Mouse (Mus musculus) monocyte, adult 2 months (primary cell): ENCODE results near the gene Rpl18.

ENCODE experiments used
- DNase-seq, 2 experiments: peaks; one replicate each; pipeline ENCODE4 v3.0.0; 2022; ENCODE audit warnings: low spot score in 2 of 2, low read depth in 1 of 2

The Rpl18 gene

GRCm38 (mm10) chr7:45715090-45715708 is at the start of gene Rpl18:
Gene Rpl18 (plus strand): TSS chr7:45715457.
- peak; percentile 91 to 94 for DNase-seq

- no peak for DNase-seq
Measured at GRCm38 (mm10) chr7:45666161-45666560, 49.1 kb upstream of the Rpl18 start, which contains the start of gene Fut2. Gene Fut2 (minus strand): TSS chr7:45666394.

- DNase-seq, result no peak
Measured at GRCm38 (mm10) chr7:45667761-45668160, 47.5 kb upstream of the Rpl18 start.

- no peak for DNase-seq
Measured at GRCm38 (mm10) chr7:45668921-45669320, 46.3 kb upstream of the Rpl18 start.

GRCm38 (mm10) chr7:45677627-45678295 is 37.5 kb upstream of the Rpl18 start:
- no peak for DNase-seq

GRCm38 (mm10) chr7:45678513-45678912 is 36.7 kb upstream of the Rpl18 start:
- no peak for DNase-seq

GRCm38 (mm10) chr7:45679966-45680621 is 35.2 kb upstream of the Rpl18 start:
- no peak for DNase-seq

GRCm38 (mm10) chr7:45681046-45681736 is 34.1 kb upstream of the Rpl18 start:
- DNase-seq, result no peak

GRCm38 (mm10) chr7:45682144-45683126 is 32.8 kb upstream of the Rpl18 start:
- DNase-seq, result peak; percentile 58 to 73

GRCm38 (mm10) chr7:45683396-45684050 is 31.7 kb upstream of the Rpl18 start, which contains the start of gene Ntn5:
Gene Ntn5 (plus strand): TSS chr7:45684022.
- no peak for DNase-seq

- DNase-seq, result no peak
Measured at GRCm38 (mm10) chr7:45685811-45686210, 29.4 kb upstream of the Rpl18 start.

GRCm38 (mm10) chr7:45686841-45687240 is 28.4 kb upstream of the Rpl18 start:
- no peak for DNase-seq

- no peak for DNase-seq
Measured at GRCm38 (mm10) chr7:45689099-45689498, 26.2 kb upstream of the Rpl18 start.

- DNase-seq, result no peak
Measured at GRCm38 (mm10) chr7:45689800-45690199, 25.5 kb upstream of the Rpl18 start.

GRCm38 (mm10) chr7:45692364-45692763 is 22.9 kb upstream of the Rpl18 start:
- no peak for DNase-seq

- DNase-seq, result no peak
Measured at GRCm38 (mm10) chr7:45693921-45694591, 21.2 kb upstream of the Rpl18 start, which contains the start of gene Sec1. Gene Sec1 (minus strand): TSS chr7:45694402.

GRCm38 (mm10) chr7:45695098-45695497 is 20.2 kb upstream of the Rpl18 start:
- no peak for DNase-seq

GRCm38 (mm10) chr7:45697894-45698293 is 17.4 kb upstream of the Rpl18 start:
- no peak for DNase-seq

- DNase-seq, result no peak
Measured at GRCm38 (mm10) chr7:45699523-45700141, 15.6 kb upstream of the Rpl18 start, which contains the start of gene Car11. Gene Car11 (plus strand): TSS chr7:45699843.
